Mouse (Mus musculus) inflammation-experienced regulatory T-cells (primary cell): ENCODE data around the gene Degs2. TPM values are rescaled to one million over a fixed set of nuclear protein-coding genes. Genes with fewer than 3 reads are reported as not detected.

Source experiments
- polyA plus RNA-seq, 2 experiments: library from polyadenylated mRNA; unstranded; fragments of 100-300 nt; shearing (Covaris generic); gene quantifications; one replicate each; pipeline ENCODE4 v1.2.1; 2017

Degs2 gene
- 1 to 10 TPM; 3.5 to 7.0 TPM for polyA plus RNA-seq

GRCm38 (mm10) chr12:108702185-108702584, at the start of gene Degs2:
Degs2 (minus strand) TSS chr12:108702315.

Other genes starting within 250 kb of the Degs2 start
- 100 to 1,000 TPM; 390 to 528 TPM for gene Evl, start 147.6 kb downstream of the Degs2 start, polyA plus RNA-seq
- gene Yy1, start 90.7 kb upstream of the Degs2 start, polyA plus RNA-seq = 10 to 100 TPM; 12.1 to 14.8 TPM
- gene Slc25a29, start 133.6 kb upstream of the Degs2 start, polyA plus RNA-seq = 10 to 100 TPM in 1 of 2 experiments, 1 to 10 TPM in 1; 8.3 to 11.7 TPM
- 1 to 10 TPM; 1.2 to 3.6 TPM for gene Slc25a47, start 133.7 kb upstream of the Degs2 start, polyA plus RNA-seq
- gene Wdr25, start 191.3 kb upstream of the Degs2 start, polyA plus RNA-seq = 10 to 100 TPM in 1 of 2 experiments, 1 to 10 TPM in 1; 9.5 to 10.2 TPM
- gene Wars, start 191.9 kb upstream of the Degs2 start, polyA plus RNA-seq = 10 to 100 TPM; 65.1 to 75.3 TPM